ENCODE assay signal across 8 mouse cellular contexts in genomic region chr3:58416726-58417437, GRCm38 (mm10). TPM values are rescaled to one million over a fixed set of nuclear protein-coding genes. Genes with fewer than 3 reads are reported as not detected.
DNase-seq lines count a peak whose midpoint lies in the region; ATAC-seq and TF ChIP-seq lines count a peak whose summit lies in the region.

No protein-coding gene starts in this region.

- ATAC-seq in G1E (ENCODE audit: extremely low read depth, insufficient number of reproducible peaks, low FRiP score, poor library complexity, severe bottlenecking) = 0 out of 2 replicates have a peak, but pooled peaks have one; percentile 11
- peak; percentile 26 to 29; a peak in 3 of 4 replicates for ATAC-seq in hematopoietic stem cell, adult 5-6 weeks (replicated peaks in 1 of 2; ENCODE audit: insufficient read depth in 1 of 2, low FRiP score in 2 of 2, low TSS enrichment in 1 of 2, low read depth in 1 of 2, poor library complexity in 2 of 2, severe bottlenecking in 2 of 2)
- peak; percentile 22 for ATAC-seq in lung, postnatal 0 days

- H3K4me1 ChIP-seq in G1E (ENCODE audit: insufficient read depth, low read depth, low read length) = peaks cover 12% of the 10 kb centered on the region
- no peaks in the 10 kb centered on the region for H3K4me1 ChIP-seq in cerebellum, adult 2 months (ENCODE audit: control insufficient read depth, insufficient read depth, low read length)
- no peaks in the 10 kb centered on the region for H3K4me1 ChIP-seq in lung, postnatal 0 days (ENCODE audit: insufficient read depth, low read depth, low read length)

- under 1% methylated on average over 39 of the region's 39 CpGs for WGBS in cerebellum, adult 2 months
- WGBS in lung, postnatal 0 days = 1% methylated on average over 31 of the region's 39 CpGs

- TF ChIP-seq EP300 in lung, postnatal 0 days (IDR thresholded peaks at IDR 0.05) = no peak

- H3K36me3 ChIP-seq in G1E (replicated peaks) = peaks cover 17% of the 10 kb centered on the region
- no peaks in the 10 kb centered on the region for H3K36me3 ChIP-seq in lung, postnatal 0 days (ENCODE audit: insufficient read depth, low read length)

- peak overlapping the region; percentile 49 for H3K27ac ChIP-seq in cerebellum, adult 2 months (ENCODE audit: insufficient read depth, low read length)
- H3K27ac ChIP-seq in lung, postnatal 0 days (ENCODE audit: low read length) = peak overlapping the region; percentile 100

- H3K9ac ChIP-seq in lung, postnatal 0 days (replicated peaks; ENCODE audit: low read depth) = peak overlapping the region; percentile 96

- TF ChIP-seq CTCF in G1E (IDR thresholded peaks at IDR 0.05; ENCODE audit: low read depth, low read length) = no peak
- no peak for TF ChIP-seq CTCF in cerebellum, adult 2 months (IDR thresholded peaks at IDR 0.05; ENCODE audit: borderline replicate concordance, insufficient read depth, low read depth, low read length)
- TF ChIP-seq CTCF in lung, postnatal 0 days (IDR thresholded peaks at IDR 0.05) = no peak

- H3K9me3 ChIP-seq in G1E (replicated peaks) = no peaks in the 10 kb centered on the region
- no peaks in the 10 kb centered on the region for H3K9me3 ChIP-seq in lung, postnatal 0 days (ENCODE audit: low read length)

- peak overlapping the region; percentile 98 for H3K4me3 ChIP-seq in G1E (ENCODE audit: low read depth, low read length)
- H3K4me3 ChIP-seq in cerebellum, adult 2 months (replicated peaks; ENCODE audit: insufficient read depth, low read depth, low read length) = peak overlapping the region; percentile 97
- peak overlapping the region; percentile 98 for H3K4me3 ChIP-seq in lung, postnatal 0 days (ENCODE audit: low read depth, low read length)

- no peaks in the 10 kb centered on the region for H3K27me3 ChIP-seq in G1E (ENCODE audit: insufficient read depth, low read length)
- H3K27me3 ChIP-seq in cerebellum, adult 2 months (ENCODE audit: control insufficient read depth, insufficient read depth, low read length) = no peaks in the 10 kb centered on the region
- H3K27me3 ChIP-seq in lung, postnatal 0 days (replicated peaks; ENCODE audit: insufficient read depth, low read length) = no peaks in the 10 kb centered on the region

- DNase-seq in G1E (ENCODE audit: low spot score) = peak; percentile 18
- peak in 1 of 2 experiments; percentile 49 for DNase-seq in cerebellum, adult 2 months
- DNase-seq in forelimb bud, embryonic 11.5 days (ENCODE audit: low read depth, low spot score) = peak; percentile 3
- peak; percentile 55 to 64 for DNase-seq in layer of hippocampus, postnatal 10 days (ENCODE audit: low spot score in 2 of 2)
- DNase-seq in lung, postnatal 0 days (ENCODE audit: low spot score) = peak; percentile 50
- DNase-seq in ovary, postnatal 10 days (ENCODE audit: low spot score) = peak; percentile 24
- peak; percentile 63 for DNase-seq in thymus, postnatal 14 days

- H3K4me2 ChIP-seq in lung, postnatal 0 days (replicated peaks; ENCODE audit: low read depth, low read length) = peak overlapping the region; percentile 98

- no peak for TF ChIP-seq POLR2A in cerebellum, adult 2 months (IDR thresholded peaks at IDR 0.05; ENCODE audit: borderline replicate concordance, insufficient read depth, low read length)

RNA-seq across cellular contexts. Expression of gene Tsc22d2, which starts 2.4 kb away (rescaled TPM):
- total RNA-seq in G1E (2014; fragmentation: Nextera tagmentation) = 37.2 and 51.3 TPM in 2 replicates
- total RNA-seq in G1E (2017) = 15.5 and 15.8 TPM in 2 replicates
- polyA plus RNA-seq in G1E (2012) = 27.9 and 34.5 TPM in 2 replicates
- polyA plus RNA-seq in cerebellum, adult 2 months (2012; rRNA removed) = 13.0 and 13.3 TPM in 2 replicates
- total RNA-seq in hematopoietic stem cell, adult 5-6 weeks (2017) = 24.6 and 34.5 TPM in 2 replicates
- total RNA-seq in layer of hippocampus, postnatal 10 days (2021) = 10 to 100 TPM; 36.8 to 39.2 TPM
- polyA plus RNA-seq in lung, postnatal 0 days (2015; fragmentation: Nextera tagmentation; extraction: Ambion mirVana) = 8.9 and 10.5 TPM in 2 replicates
